Mouse (Mus musculus) 3134 (cell line): Measurements from ENCODE around the gene Deup1.
"Not testable (repeated sequence)": the region's sequence is repeated elsewhere in the genome, so short reads cannot be mapped to it uniquely, and the experiment has no call there.

ENCODE experiments used
- DNase-seq: peaks from one replicate; pipeline ENCODE4 v3.0.0-alpha.2; 2011; ENCODE audit warnings: low spot score; ENCODE audit not compliant: insufficient read length; ENCODE audit errors: extremely low read depth

The Deup1 gene

GRCm38 (mm10) chr9:15594148-15594547 lies 33.6 kb downstream of the Deup1 start:
- DNase-seq: no peak

DNA sequence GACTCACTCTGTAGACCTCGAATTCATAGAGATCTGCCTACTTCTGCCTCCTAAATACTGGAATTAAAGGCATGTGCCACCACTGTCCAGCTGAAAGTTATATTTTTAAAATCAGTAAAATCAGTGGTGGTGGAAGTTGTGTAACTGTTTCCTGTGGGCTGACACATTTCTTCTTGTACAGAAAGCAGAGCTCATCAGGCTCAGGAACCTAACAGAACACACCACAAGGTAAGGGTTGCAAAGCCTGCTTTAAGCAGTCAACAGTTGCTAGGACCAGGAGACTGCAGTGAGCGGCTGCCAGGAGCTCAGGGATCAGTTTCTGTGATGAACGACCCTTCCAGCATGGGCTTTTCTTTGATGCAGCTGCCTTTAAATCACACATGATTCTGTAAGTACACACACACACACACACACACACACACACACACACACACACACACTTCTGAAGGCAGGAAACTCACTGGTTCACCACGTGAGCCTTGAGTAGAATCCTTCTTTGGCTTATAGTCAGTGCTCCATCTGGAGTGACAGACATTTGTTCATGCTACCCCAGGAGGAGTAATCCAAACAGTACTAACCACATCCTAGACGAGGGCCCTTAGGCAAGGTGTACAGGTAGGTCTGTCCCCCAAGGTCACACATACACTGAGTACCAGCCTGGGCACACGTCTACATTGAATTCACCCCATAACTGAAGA lies 40.4 kb downstream of the Deup1 start:
- no peak for DNase-seq

- DNase-seq: no peak
Measured at GRCm38 (mm10) chr9:15585956-15586355, 41.8 kb downstream of the Deup1 start.

DNA sequence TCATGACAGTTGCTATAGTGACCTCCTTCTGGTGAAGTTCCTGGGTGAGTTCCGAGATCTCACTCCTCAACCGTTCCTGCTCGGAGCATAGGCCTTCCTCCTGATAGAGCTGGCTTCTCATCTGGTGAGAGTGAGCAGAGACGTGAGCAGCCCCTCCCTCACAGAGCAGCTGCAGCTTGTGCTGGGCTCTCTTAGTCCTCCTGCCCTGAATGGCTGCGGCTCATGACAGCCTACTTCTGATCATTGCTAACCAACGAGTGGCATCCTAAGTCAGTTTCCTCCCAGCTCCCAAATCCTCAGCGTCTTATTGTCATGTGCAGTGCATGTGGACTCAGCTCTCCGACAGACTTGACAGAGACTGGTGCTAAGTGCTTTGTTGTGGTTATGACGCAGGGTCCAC lies 43.5 kb downstream of the Deup1 start:
- DNase-seq: no peak

DNA sequence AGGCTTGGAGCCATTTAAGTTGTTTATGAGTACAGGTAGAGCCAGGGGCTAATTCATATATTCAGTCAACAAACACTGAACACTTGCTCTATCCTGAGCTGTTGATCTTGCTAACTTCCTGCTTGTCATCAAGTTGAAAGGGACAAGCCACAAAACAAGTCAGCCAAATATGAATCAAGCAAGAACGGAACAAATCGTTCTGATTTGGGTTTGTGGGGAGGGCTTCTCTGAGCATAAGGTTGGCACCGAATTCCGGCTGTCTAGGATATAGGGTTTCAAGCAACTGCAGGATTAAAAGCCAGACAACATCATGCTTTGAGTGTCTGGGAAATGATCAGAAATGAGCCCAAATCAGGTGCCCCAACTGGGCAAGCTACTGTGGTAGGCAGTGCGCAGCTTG lies 45.7 kb downstream of the Deup1 start:
- no peak for DNase-seq

- no peak for DNase-seq
Measured at GRCm38 (mm10) chr9:15580176-15580575, 47.6 kb downstream of the Deup1 start.

GRCm38 (mm10) chr9:15578946-15579345 lies 48.8 kb downstream of the Deup1 start:
- DNase-seq: no peak

- no peak for DNase-seq
Measured at GRCm38 (mm10) chr9:15578427-15578826, 49.3 kb downstream of the Deup1 start.

DNA sequence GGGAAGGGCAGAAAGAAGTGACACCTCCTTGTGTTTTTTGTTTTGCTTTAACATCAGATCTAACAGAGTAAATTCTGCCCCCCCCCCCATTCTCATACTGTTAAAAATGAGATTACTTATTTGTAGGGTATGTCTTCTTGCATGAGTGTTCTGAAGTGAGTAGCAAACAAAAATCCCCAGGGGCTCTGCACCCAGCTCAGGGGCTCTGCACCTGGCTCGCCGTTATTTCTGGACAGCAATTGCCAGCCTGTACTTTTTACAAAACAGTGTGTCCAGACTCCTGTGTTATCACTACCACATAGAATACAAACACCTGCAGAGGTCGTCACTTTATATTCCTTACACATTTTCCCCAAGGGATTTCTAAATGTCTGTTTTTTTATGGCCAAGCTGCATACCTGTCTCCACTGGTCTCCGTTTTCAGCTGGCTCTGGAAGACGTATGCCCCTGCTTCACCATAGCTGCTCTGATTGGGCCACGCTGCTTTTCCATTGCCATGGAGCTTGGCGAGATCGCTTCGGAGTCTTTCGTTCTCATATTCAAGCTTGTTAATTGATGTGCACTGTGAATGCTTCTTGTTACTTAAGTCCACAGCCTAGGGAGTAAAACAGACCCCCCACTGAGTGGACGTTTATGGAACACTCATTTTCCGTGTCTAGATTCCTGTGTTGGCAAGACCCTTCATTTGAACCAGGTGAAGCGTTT lies 52.8 kb downstream of the Deup1 start:
- no peak for DNase-seq

DNA sequence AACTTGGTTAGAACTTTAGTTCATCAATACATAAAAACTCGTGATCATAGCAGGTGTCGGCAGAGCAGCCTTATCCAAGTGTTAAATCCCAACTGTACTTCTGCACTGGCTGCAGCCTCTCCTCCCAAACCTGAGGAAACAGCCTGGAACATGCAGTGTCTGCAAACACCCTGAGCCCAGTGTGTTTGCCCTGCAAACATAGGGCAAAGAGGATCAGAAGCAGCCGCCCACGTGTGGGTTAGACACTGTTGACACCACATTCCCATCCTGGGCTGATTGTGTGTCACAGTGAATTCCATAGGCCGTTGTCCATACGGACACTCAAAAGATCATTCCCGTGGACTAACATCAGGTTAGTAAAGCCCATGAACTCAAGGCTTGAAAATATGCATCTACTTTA lies 65.4 kb downstream of the Deup1 start:
- DNase-seq: no peak

DNA sequence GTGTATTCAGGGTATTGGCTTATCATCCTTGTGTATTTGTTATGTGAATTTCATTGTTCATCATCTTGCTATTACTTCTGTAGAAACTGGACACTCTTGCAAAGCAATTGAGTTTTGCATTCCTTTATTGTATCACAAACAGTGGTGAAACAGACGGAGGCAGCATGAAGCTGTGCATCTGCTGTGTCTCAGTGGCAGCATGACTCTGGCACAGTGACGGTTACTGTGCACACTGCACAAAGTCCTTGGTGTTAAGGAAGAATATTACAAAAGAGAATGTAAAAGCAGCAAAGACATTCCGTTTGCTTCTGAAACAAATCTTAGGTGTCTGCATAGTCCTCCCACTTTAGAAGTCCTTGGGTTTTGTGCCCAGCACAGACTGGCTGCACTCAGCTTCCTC lies 67.3 kb downstream of the Deup1 start:
- no peak for DNase-seq

DNA sequence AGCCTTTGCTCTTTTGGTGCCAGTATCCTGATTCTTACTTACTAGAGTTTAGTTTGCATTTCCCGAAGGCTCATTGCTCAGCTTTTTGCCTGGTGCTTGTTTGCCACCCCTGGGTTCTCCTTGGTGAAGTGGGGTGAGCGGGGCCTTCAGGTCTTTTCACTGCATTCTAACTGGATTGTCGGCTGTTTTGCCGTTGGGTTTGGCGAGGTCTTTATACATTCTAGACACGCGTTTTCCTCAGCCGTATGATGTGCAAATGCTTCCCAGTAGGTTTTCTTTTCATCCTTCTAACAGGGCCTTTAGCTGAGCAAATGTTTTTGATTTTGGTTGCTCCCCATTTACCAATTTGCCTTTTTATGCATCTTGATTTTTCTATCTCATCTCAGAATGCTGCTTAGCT lies 74.4 kb downstream of the Deup1 start:
- DNase-seq: no peak

DNA sequence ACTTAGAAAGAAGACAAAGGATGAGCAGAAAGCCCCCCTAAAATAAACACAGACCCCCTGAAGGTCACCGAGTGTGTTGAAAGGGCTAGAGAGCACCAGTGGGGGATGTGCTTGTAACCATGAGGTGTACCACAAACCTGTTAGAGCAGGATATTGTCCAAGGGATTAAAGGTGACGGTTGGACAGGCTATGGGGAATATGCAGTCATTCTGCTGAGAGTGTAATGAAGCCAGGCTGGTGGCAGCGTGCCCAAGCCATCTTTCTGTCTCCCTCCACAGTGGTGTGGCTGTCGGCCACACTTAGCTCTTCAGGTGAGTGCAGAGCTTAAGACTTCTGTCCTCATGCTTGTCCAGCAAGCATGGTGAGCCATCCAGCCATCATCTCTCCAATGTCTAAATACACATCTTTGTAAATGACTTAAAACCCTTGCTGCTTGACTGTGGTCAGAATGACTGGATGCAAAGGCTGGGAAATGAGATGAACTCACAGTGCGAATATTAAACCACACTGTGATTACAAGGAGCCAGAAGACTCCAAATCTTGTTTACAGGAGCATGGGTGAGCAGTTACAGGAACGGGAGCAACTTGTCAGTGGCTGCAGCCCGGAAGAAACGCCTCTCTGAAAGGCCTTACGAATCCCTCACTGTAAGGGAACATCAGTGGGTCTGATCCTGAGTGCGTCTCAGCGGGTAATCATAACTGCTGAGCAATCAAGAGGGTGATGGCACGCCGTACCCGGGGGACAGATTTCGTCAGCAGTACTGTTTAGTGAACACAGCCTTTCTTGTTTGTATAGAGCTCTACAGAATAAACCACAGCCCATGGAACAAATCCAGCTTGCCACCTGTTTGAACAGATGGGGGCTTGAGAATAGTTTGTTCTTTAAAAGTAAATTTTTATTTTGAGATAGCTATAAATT lies 75.5 kb downstream of the Deup1 start:
- no peak for DNase-seq

DNA sequence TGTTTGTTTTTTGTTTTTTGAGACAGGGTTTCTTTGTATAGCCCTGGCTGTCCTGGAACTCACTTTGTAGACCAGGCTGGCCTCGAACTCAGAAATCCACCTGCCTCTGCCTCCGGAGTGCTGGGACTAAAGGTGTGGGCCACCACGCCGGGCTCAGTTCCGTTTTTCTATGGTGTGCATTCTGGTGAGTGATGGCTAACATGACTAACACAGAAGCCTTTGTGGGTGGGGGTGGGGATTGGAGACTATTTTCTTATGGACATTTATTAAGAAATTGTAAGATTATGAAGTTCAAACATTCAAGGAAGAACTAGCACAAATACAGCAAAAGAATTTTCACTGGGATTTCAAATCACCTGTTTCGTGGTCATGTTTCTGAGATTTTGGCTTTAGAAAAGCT lies 76.7 kb downstream of the Deup1 start:
- not testable (repeated sequence) for DNase-seq

DNA sequence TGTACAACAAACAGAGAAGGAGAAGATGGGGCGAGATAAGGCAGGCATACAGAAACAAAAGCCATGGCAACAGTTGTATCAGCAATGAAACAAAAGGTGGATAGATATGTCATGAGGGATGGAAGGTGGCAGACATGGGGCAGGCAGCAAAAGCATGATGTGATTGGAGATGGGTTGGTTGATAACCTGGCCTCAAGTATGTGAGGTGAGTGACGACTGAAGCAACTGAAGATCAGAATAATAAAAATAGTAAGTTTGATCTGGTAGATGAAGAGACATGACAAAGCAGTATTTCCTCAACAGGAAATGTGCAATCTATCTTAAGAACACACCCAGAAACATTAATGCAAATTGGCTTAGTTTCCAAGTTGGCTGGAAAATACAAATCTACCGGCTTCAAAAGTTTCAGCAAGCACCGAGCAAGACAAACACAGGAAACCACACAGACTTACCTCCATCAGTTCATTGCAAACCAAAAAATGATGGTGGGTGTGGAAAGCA lies 77.2 kb downstream of the Deup1 start:
- no peak for DNase-seq

GRCm38 (mm10) chr9:15541735-15542354 lies 85.9 kb downstream of the Deup1 start:
- DNase-seq: no peak

- no peak for DNase-seq
Measured at GRCm38 (mm10) chr9:15538979-15539533, 88.7 kb downstream of the Deup1 start.

- no peak for DNase-seq
Measured at GRCm38 (mm10) chr9:15537455-15538048, 90.2 kb downstream of the Deup1 start.

DNA sequence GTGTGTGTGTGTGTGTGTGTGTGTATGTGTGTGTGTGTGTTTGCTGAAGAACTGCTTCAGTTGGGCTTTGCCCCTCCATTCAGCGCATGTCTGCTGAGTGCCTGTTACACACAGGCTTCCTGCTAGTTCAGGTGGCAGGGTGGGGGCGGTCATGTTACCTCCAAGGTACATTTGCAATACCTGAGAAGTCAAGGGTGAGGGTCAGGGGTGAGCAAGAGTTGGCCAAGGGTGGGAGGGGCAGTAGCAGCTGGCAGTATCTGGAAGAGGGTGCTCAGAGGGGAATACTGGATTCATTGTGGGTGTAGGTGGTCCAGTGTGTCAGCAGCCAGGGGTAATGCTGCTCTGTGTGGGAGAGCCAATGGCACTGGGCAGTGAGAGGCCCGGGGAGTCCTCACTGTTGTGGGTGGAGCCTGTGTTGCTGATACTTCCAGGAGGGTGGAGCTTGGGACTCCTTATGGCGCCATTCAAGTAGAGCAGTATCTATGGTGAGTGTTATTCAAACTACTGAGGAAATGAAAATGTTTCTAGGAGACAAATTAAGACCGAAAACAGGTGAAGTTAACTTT lies 90.8 kb downstream of the Deup1 start:
- DNase-seq: no peak

DNA sequence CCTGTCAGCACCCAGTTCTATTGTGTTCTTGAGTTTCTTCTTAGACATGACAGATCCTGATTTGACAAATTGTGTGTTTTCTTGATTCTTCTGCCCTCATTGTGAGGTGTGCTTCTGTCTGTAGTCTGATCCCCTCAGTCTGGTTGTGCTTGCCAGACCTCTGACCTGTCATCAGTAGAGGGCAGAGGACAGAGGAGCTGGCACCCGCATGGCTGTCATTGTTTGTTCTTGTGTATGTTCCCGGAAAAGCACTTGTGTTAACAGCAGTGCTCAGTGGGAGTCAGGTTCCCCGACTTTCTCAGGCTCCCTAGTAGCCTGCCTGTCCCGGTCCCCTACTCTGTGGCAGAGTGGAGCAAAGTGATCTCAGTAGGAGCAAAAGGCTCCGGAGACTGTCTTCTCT lies 92.3 kb downstream of the Deup1 start:
- DNase-seq: no peak
